Mouse (Mus musculus) kidney, postnatal 25 days (tissue): ENCODE data around the gene Mex3a.

Source experiments
- DNase-seq, 2 experiments: peaks; one replicate each; pipeline ENCODE4 v3.0.0; 2021; ENCODE audit warnings: mixed read lengths in 2 of 2

Mex3a gene

DNA sequence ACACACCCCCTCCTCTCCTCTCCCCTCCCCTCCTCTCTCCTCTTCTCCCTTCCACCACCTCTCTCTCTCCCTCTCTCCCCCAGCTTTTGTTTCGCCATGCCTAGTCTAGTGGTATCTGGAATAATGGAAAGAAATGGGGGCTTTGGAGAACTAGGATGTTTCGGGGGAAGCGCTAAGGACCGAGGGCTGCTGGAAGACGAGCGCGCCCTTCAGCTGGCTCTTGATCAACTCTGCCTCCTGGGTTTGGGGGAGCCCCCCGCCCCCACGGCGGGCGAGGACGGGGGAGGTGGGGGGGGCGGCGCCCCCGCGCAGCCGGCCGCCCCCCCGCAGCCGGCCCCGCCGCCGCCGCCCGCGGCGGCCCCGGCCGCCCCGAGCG lies at the start of gene Mex3a:
TSS of gene Mex3a (plus strand) at position 97 of the 376 bp plus-strand sequence.
- peak in 1 of 2 experiments; percentile 40 for DNase-seq

- no peak for DNase-seq
Measured at GRCm38 (mm10) chr3:88483141-88483540, 49.1 kb upstream of the Mex3a start.

- peak; percentile 79 to 88 for DNase-seq
Measured at GRCm38 (mm10) chr3:88483621-88484020, 48.6 kb upstream of the Mex3a start.

GRCm38 (mm10) chr3:88484597-88485316 lies 47.4 kb upstream of the Mex3a start:
- peak in 1 of 2 experiments; percentile 45 for DNase-seq

GRCm38 (mm10) chr3:88486043-88486442 lies 46.2 kb upstream of the Mex3a start:
- no peak for DNase-seq

GRCm38 (mm10) chr3:88486887-88487286 lies 45.3 kb upstream of the Mex3a start:
- no peak for DNase-seq

DNA sequence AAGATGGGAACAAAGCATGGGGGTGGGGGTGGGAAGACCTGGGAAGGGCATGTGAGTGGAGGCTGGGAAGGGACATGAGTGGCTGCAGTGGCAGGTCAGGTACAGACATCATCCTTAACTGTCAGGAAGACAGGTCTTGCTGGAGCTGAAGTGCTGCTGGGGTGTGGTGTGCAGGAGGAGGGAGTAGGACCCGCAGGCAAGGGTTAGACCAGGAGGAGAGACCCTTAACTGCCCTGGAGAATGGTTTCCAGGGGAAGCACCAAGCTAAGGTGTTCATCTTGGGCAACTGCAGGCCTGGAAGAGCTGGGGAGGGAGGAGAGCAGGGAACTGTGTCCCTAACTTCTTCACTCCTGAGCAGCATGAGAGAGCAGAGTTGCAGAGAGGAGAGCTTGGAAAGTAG lies 44.8 kb upstream of the Mex3a start:
- DNase-seq = no peak

DNA sequence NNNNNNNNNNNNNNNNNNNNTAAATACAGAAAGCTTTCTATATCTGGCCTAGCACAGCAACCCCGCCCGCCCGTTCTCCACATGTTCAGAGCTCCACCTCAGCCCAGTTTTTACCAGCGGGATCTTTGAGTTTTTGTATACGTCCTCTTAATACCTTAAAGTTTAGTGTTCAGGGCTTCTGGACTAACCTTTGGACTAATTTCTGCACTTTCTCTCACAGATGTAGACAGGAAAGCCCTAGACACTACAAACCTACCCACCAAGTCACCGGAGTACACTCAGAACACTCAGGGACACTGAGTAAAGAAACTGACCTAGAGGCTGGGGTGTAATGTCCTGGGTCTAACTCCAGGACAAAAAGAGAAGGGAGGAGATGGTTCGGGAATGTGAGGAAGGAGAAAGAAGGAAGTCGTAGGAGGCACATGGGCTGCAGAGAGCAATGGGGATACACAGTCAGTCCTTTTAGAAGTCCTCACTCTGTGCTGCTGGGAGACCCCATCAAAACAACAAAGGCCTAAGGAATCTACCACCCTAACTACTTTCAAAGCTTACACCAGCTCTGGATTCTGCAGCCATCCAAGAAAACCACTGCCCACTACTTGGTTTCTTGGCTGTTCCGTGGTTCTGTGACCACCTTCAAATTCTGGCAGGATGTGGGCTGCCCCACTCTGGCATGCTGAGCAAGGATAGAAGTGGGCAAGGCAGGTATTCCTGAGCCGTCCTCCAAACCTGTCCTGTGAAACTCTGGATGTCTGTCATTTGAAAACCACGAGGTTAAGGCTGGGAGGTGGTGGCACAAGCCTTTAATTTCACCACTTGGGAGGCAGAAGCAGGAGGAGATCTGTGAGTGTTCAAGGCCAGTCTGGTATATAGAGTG lies 38.3 kb upstream of the Mex3a start:
- DNase-seq = no peak

DNA sequence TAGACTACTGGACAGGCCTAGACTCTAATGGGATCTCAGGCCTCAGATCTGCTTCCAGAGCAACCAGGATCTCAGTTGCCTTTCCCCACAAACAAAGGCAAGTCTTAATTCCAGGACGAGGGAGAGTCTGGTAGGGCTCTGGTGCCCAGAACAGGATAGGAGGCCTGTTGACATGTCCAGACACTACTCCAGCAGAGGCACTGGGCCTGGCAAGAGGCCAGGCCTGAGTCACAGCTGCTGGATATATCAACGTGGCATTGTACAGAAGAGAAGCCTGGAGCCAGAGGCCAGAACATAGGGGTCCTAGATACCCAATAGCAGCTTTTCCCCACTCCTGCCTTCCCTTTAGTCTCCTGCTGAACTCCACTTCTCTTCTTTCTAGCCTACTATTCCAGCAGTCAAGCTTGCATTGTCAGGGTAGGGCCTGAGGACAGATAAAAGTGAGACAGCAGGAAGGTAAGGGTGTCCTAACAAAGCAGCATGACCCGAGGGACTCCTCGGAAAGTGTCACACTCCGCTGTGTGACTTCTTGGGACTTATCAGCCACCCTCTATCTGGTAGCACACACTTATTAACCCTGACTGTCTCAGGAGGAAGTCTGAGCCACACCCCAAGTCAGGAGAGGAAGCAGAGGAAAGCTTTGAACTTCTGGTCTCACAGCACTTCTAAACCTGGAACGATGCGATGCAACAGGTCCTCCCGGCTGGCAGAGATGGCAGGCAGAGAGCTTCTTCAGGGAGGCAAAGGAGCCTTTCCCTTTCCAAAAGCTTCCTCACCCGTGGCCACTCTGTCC lies 37.2 kb upstream of the Mex3a start:
- DNase-seq = peak; percentile 40 to 71

- peak; percentile 46 to 58 for DNase-seq
Measured at GRCm38 (mm10) chr3:88495741-88496415, 36.3 kb upstream of the Mex3a start.

- no peak for DNase-seq
Measured at GRCm38 (mm10) chr3:88499580-88499979, 32.6 kb upstream of the Mex3a start.

DNA sequence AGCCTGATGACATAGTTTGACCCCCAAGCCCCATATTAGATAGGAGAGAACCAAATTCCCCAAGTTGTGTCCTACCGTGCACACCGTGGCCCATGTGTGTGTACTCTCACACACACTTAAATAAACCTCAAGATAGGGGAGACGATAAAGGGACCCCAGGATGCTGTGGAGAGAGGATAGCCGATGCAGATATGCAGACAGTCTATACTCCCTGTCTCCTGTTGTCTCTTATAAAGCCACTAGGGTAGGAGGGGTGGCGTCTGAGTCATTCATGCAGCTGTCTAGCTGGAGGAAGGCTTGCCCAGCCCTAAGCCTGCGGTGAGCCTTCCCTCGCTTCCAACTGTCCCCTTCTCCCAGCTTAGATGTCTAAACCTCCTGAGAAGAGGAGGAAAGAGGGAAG lies 32.1 kb upstream of the Mex3a start:
- no peak for DNase-seq

DNA sequence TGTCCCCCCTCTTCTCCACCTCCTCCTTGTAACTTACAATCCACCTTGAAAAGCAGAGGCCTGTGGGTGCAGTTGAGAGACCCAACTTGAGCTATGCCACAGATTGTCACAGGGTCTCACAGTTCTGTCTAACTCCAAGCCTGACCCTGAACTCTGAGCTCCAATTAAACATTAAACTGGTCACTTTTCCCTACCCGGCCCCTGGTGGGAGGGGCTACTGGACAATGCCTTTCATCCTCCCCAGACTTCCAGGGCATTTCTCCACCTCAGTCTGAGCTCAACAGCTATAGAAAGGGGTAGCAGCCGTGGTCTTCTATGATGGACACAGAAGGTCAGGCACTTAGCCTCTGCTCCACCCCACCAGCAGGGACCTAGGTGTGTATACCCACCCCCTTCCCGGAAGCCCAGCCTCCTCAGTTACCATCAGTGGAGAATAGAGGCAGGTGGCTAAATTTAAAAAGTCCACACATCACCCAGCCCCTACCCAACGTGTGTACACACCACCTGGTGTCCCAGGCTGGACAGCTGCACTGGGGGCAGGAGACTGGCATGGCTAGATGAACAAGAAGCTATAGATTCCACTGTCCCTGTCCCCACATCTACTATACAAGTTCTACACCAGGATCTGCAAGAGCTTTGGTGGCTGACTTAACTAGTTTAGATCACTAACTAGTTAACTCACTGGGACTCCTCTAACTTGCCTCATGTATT lies 31.4 kb upstream of the Mex3a start:
- DNase-seq = peak; percentile 73 to 83

- DNase-seq = no peak
Measured at GRCm38 (mm10) chr3:88501366-88502030, 30.7 kb upstream of the Mex3a start.

- peak; percentile 60 to 70 for DNase-seq
Measured at GRCm38 (mm10) chr3:88502031-88502571, 30.1 kb upstream of the Mex3a start.

- peak; percentile 92 to 96 for DNase-seq
Measured at GRCm38 (mm10) chr3:88502641-88503504, 29.3 kb upstream of the Mex3a start.

GRCm38 (mm10) chr3:88503505-88503863 lies 28.7 kb upstream of the Mex3a start:
- DNase-seq = no peak

DNA sequence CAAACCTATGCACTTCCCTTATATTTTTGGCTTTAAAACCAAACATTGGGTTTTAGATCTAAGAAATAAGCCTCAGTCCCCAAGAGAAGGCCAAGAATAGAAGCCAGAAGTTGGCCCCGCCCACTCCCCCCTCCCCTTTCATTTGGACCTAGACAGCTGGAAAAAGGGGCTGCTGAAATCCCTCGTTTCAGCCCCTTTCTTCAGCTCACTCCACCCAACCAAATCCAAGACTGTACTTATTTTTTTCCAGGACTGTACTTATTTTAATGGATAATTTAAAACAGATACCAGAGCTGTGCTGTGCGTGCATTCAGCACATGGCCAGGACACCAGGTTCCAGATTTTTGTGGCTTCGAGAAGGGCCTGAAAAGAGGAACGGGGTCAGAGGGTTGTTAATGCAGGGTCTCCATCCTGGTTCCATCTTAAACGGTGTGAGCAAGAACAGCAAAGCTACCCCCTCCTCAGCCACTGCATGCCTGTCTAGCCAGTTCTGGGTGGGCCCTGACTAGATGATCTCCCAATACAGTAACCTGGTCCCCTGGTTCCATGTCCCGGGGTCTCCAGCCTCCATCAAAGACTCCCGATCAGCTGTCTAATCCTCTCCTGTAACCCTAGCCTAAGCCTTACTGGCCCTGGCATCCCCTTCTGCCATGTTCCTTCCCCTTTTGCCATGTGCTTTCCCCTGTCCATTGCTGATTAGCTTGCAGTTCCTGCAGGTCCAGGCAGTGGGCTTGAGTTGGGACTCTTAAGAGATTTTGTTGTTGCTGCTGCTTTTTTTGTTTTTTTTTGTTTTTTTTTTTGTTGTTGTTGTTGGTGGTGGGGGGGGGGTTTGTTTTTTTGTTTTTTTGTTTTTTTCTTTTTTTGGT lies 28.1 kb upstream of the Mex3a start:
- no peak for DNase-seq

- DNase-seq = no peak
Measured at GRCm38 (mm10) chr3:88505081-88505480, 27.1 kb upstream of the Mex3a start.
